In the genomic region with DNA sequence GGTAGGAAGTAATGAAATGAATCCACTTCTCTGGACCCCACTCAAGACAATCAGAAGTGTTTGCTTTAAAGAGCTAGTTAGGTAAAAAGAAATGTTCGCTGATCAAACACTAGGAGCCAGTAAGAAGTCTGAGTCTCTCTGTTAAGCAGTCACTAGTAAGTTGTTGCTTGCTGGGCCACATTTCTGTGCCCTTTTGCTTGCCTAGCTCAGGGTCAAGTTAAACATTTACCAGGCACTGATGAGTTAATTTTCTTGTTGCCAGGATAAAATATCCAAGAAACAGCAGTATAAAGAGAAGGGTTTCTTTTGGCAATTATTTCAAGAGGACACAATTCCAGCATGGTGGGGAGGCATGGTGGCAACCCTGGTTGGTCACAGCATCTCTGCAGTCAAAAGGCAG, we compare ENCODE assay signal across 17 mouse cellular contexts.
"Had no signal": no experiment of that assay in that cellular context is flagged by ENCODE, and none has a peak within 500 bp of the region (broad histone marks: within the 10 kb centered on the region; RNA-seq: fewer than 3 reads in every experiment).

No protein-coding gene starts in this region.

- H3K27ac ChIP-seq: hindbrain, postnatal 0 days; left cerebral cortex, adult 2 months; liver, embryonic 12.5 days; liver, embryonic 15.5 days; lung, embryonic 15.5 days; midbrain, embryonic 10.5 days; midbrain, embryonic 13.5 days; stomach, postnatal 0 days had no signal

- H3K4me2 ChIP-seq: liver, embryonic 12.5 days; liver, embryonic 15.5 days; lung, embryonic 15.5 days; midbrain, embryonic 13.5 days had no signal

- ATAC-seq: hindbrain, postnatal 0 days; inflammation-experienced regulatory T-cells, adult 6 months; intestine, embryonic 16.5 days; liver, embryonic 12.5 days; midbrain, embryonic 13.5 days had no signal

- DNase-seq: layer of hippocampus, adult 9-11 months; layer of hippocampus, postnatal 36 days; lung, adult 18-20 months; lung, postnatal 10 days; lung, postnatal 36 days; thymus, postnatal 25 days had no signal

- H3K36me3 ChIP-seq: liver, embryonic 12.5 days; liver, embryonic 15.5 days; lung, embryonic 15.5 days; midbrain, embryonic 10.5 days; midbrain, embryonic 13.5 days had no signal

- H3K4me3 ChIP-seq: left cerebral cortex, adult 2 months; liver, embryonic 12.5 days; liver, embryonic 15.5 days; lung, embryonic 15.5 days; megakaryocyte, embryonic 14.5 days; midbrain, embryonic 10.5 days; midbrain, embryonic 13.5 days had no signal

- H3K9ac ChIP-seq: liver, embryonic 12.5 days; liver, embryonic 15.5 days; lung, embryonic 15.5 days; midbrain, embryonic 13.5 days had no signal

- H3K4me1 ChIP-seq: liver, embryonic 12.5 days; liver, embryonic 15.5 days; lung, embryonic 15.5 days; megakaryocyte, embryonic 14.5 days; midbrain, embryonic 10.5 days; midbrain, embryonic 13.5 days had no signal

- H3K27me3 ChIP-seq: liver, embryonic 12.5 days; liver, embryonic 15.5 days; lung, embryonic 15.5 days; megakaryocyte, embryonic 14.5 days; midbrain, embryonic 13.5 days had no signal

- H3K9me3 ChIP-seq: liver, embryonic 12.5 days; liver, embryonic 15.5 days; lung, embryonic 15.5 days; midbrain, embryonic 10.5 days; midbrain, embryonic 13.5 days had no signal
